Mouse (Mus musculus): ENCODE results near the gene Pxn. TPM values are rescaled to one million over a fixed set of nuclear protein-coding genes. Genes with fewer than 3 reads are reported as not detected.
"Not testable (repeated sequence)": the region's sequence is repeated elsewhere in the genome, so short reads cannot be mapped to it uniquely, and the experiment has no call there.

The Pxn gene
- polyA plus RNA-seq, 1 experiment from 2014 or later: 7.3 TPM

- no peaks in the 10 kb centered on the region for H3K36me3 ChIP-seq (ENCODE audit: control insufficient read depth, insufficient read depth, low read length)
- peaks cover 12% of the 10 kb centered on the region for H3K4me1 ChIP-seq (ENCODE audit: control insufficient read depth, insufficient read depth, low read length)
- H3K4me3 ChIP-seq (ENCODE audit: low read depth, low read length): no peak overlapping the region
- ATAC-seq (ENCODE audit: low FRiP score): no peak
- DNase-seq (ENCODE audit: low spot score, missing footprints): peak; percentile 91
- peak overlapping the region; percentile 36; the same call in 1 of the 2 replicates for H3K9ac ChIP-seq (ENCODE audit: low read length)
- no peaks in the 10 kb centered on the region for H3K9me3 ChIP-seq (ENCODE audit: control insufficient read depth, low read length)
- H3K27ac ChIP-seq (ENCODE audit: low read depth, low read length): no peak overlapping the region
- H3K27me3 ChIP-seq (ENCODE audit: control insufficient read depth, insufficient read depth, low read length): no peaks in the 10 kb centered on the region
- peak overlapping the region; percentile 43 for H3K4me2 ChIP-seq
- 6% methylated on average over 28 of the region's 28 CpGs for WGBS
These were observed 14.6 kb upstream of the Pxn start for GRCm38 (mm10) chr5:115491771-115492322.

DNA sequence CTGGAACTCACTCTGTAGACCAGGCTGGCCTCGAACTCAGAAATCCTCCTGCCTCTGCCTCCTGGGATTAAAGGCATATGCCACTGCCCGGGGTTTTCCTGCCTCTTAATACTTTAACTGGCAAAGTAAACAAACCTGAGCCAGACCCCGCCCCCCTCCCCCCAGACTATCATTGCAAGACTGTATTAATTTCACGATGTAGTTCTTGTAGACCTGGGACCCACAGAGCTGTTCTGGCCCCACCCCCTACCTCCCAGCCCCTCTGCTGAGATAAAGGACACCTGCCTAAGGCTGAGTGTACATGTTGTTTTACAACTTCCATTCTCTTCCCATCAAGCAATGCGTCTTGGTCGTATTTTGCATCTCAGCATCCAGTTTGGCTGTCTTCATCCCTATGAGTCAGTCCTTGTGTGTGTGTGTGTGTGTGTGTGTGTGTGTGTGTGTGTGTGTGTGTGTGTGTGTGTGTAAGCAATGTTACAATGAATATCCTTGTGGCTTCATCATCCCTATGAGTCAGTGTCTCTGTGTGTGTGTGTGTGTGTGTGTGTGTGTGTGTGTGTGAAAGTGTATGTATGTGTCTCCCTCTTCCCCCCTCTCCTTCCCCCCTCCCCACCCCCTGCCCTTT, 13.7 kb upstream of the Pxn start:
- Histone ChIP-seq H3K4me2 (no peak overlapping the region), H3K9me3 (ENCODE audit: control insufficient read depth, low read length) (no peaks in the 10 kb centered on the region), H3K9ac (ENCODE audit: low read length) (no peak overlapping the region), H3K4me1 (ENCODE audit: control insufficient read depth, insufficient read depth, low read length) (peaks cover 12% of the 10 kb centered on the region), H3K27me3 (ENCODE audit: control insufficient read depth, insufficient read depth, low read length) (no peaks in the 10 kb centered on the region), H3K27ac (ENCODE audit: low read depth, low read length) (no peak overlapping the region), H3K36me3 (ENCODE audit: control insufficient read depth, insufficient read depth, low read length) (no peaks in the 10 kb centered on the region), H3K4me3 (ENCODE audit: low read depth, low read length) (no peak overlapping the region)
- no peak for ATAC-seq (ENCODE audit: low FRiP score)
- WGBS: 80% methylated on average over 6 of the region's 6 CpGs
- DNase-seq (ENCODE audit: low spot score, missing footprints): no peak

DNA sequence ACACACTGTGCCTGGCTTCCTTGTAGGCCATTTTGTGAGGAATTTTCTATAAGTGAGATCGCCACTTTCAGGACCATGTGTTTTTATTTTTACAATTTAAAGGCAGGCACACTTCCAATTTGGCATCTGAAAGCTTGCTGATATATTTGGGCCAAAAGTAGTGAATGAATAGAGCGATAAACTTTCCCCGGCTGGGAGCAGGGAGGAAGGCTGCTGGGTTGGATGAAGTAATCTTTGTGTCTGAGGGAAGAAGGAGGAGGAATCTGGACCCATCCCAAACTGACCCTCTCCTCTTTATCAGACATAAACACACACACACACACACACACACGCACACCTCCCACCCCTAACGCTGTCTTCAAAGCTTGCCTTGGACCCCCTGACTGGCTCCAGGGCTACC, 13.0 kb upstream of the Pxn start:
- ATAC-seq (ENCODE audit: low FRiP score) (no peak), DNase-seq (ENCODE audit: low spot score, missing footprints) (peak; percentile 10)
- no peaks in the 10 kb centered on the region for H3K27me3 ChIP-seq (ENCODE audit: control insufficient read depth, insufficient read depth, low read length)
- H3K36me3 ChIP-seq (ENCODE audit: control insufficient read depth, insufficient read depth, low read length): no peaks in the 10 kb centered on the region
- no peak overlapping the region for H3K4me2 ChIP-seq
- no peak overlapping the region for H3K9ac ChIP-seq (ENCODE audit: low read length)
- H3K27ac ChIP-seq (ENCODE audit: low read depth, low read length): no peak overlapping the region
- peaks cover 12% of the 10 kb centered on the region for H3K4me1 ChIP-seq (ENCODE audit: control insufficient read depth, insufficient read depth, low read length)
- H3K9me3 ChIP-seq (ENCODE audit: control insufficient read depth, low read length): no peaks in the 10 kb centered on the region
- H3K4me3 ChIP-seq (ENCODE audit: low read depth, low read length): no peak overlapping the region
- 78% methylated on average over 5 of the region's 5 CpGs for WGBS

- H3K4me2 ChIP-seq; H3K27ac ChIP-seq (ENCODE audit: low read depth, low read length); H3K9me3 ChIP-seq (ENCODE audit: control insufficient read depth, low read length); H3K4me1 ChIP-seq (ENCODE audit: control insufficient read depth, insufficient read depth, low read length); H3K9ac ChIP-seq (ENCODE audit: low read length); H3K27me3 ChIP-seq (ENCODE audit: control insufficient read depth, insufficient read depth, low read length); H3K36me3 ChIP-seq (ENCODE audit: control insufficient read depth, insufficient read depth, low read length); H3K4me3 ChIP-seq (ENCODE audit: low read depth, low read length); ATAC-seq (ENCODE audit: low FRiP score): not testable (repeated sequence)
- DNase-seq (ENCODE audit: low spot score, missing footprints): peak; percentile 21
- 79% methylated on average over 3 of the region's 3 CpGs for WGBS
These were observed 10.9 kb upstream of the Pxn start for GRCm38 (mm10) chr5:115495618-115496017.

- WGBS: 70% methylated on average over 7 of the region's 7 CpGs
- H3K9me3 ChIP-seq (ENCODE audit: control insufficient read depth, low read length): no peaks in the 10 kb centered on the region
- no peak for ATAC-seq (ENCODE audit: low FRiP score)
These were observed 9.4 kb upstream of the Pxn start for GRCm38 (mm10) chr5:115497033-115497432.

DNA sequence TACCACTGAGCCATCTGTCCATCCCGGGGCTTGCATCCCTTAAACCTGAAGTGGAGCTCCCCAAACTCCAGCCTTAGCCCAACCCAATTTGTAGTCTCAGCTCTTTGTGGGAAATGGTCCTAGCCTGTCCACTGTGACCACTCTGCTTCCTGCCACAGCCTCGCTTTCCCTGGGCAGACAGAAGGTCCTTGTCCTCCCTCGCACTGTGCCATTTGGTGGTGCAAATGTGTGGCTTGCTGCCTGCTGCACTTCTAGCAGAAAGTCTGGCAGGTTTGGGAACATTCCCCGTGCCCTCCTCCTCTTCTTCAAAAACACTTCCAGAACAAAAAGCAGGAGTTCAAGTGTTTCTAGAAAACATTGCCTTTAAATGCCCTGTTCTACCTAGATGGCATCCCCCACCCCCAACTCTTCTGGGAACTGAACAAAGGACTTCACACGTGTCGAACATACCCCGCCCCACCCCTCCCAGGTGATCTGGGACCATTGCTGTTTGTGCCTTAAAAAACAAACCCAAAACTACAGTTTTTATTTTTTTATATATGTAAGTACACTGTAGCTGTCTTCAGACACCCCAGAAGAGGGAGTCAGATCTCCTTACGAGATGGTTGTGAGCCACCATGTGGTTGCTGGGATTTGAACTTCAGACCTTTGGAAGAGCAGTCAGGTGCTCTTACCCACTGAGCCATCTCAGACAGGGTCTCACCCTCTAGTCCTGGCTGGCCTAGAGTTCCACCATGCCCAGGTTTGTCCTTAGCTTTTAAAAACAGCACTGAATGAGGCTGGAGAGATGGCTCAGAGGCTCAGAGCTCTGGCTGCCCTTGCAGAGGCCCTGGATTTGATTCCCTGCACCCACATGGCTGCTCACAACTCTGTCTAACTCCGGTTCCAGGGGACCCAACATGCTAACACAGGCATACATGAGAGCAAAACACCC, 7.9 kb upstream of the Pxn start:
- no peaks in the 10 kb centered on the region for H3K9me3 ChIP-seq (ENCODE audit: control insufficient read depth, low read length)
- H3K4me2 ChIP-seq: no peak overlapping the region
- no peak overlapping the region for H3K4me3 ChIP-seq (ENCODE audit: low read depth, low read length)
- H3K27ac ChIP-seq (ENCODE audit: low read depth, low read length): no peak overlapping the region
- WGBS: 67% methylated on average over 9 of the region's 9 CpGs
- H3K4me1 ChIP-seq (ENCODE audit: control insufficient read depth, insufficient read depth, low read length): no peaks in the 10 kb centered on the region
- H3K9ac ChIP-seq (ENCODE audit: low read length): no peak overlapping the region
- no peaks in the 10 kb centered on the region for H3K27me3 ChIP-seq (ENCODE audit: control insufficient read depth, insufficient read depth, low read length)
- ATAC-seq (ENCODE audit: low FRiP score) (no peak), DNase-seq (ENCODE audit: low spot score, missing footprints) (peak; percentile 51)
- H3K36me3 ChIP-seq (ENCODE audit: control insufficient read depth, insufficient read depth, low read length): no peaks in the 10 kb centered on the region

More at GRCm38 (mm10) chr5:115497033-115497432, 9.4 kb upstream of the Pxn start:
- Histone ChIP-seq H3K9ac (ENCODE audit: low read length) (no peak overlapping the region), H3K27ac (ENCODE audit: low read depth, low read length) (no peak overlapping the region), H3K4me3 (ENCODE audit: low read depth, low read length) (no peak overlapping the region), H3K27me3 (ENCODE audit: control insufficient read depth, insufficient read depth, low read length) (no peaks in the 10 kb centered on the region), H3K4me2 (no peak overlapping the region), H3K36me3 (ENCODE audit: control insufficient read depth, insufficient read depth, low read length) (no peaks in the 10 kb centered on the region), H3K4me1 (ENCODE audit: control insufficient read depth, insufficient read depth, low read length) (peaks cover 2% of the 10 kb centered on the region)
- peak; percentile 53 for DNase-seq (ENCODE audit: low spot score, missing footprints)

DNA sequence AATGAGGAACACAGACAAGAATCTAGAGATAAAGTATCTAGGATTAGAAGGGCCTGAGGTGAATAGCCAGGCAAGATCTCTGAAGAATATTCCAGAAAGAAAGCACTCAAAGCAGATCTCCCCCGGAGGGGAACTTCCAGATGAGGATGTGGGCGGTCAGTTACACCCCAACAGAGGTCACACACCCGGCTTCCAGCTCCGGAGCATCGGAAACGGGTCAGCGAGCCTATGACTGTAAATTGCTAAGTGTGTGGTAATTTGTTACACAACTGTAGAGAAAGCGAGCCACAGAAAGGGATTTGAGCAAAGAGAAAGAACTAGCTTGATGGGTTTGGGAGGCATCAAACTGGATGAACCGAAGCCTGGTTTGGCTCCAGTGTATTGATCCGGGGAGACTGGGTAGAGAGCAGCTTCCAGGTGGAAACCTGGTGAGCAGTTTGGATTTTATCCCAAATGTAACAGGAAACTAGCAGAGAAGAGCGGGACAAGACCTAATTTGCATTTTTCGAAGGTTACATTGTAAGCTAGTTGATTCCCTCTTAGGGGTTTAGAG, 6.0 kb upstream of the Pxn start:
- no peak for ATAC-seq (ENCODE audit: low FRiP score)
- Histone ChIP-seq H3K9ac (ENCODE audit: low read length) (no peak overlapping the region), H3K27ac (ENCODE audit: low read depth, low read length) (no peak overlapping the region), H3K4me3 (ENCODE audit: low read depth, low read length) (no peak overlapping the region), H3K4me1 (ENCODE audit: control insufficient read depth, insufficient read depth, low read length) (no peaks in the 10 kb centered on the region), H3K36me3 (ENCODE audit: control insufficient read depth, insufficient read depth, low read length) (no peaks in the 10 kb centered on the region), H3K4me2 (no peak overlapping the region), H3K9me3 (ENCODE audit: control insufficient read depth, low read length) (no peaks in the 10 kb centered on the region), H3K27me3 (ENCODE audit: control insufficient read depth, insufficient read depth, low read length) (no peaks in the 10 kb centered on the region)
- DNase-seq (ENCODE audit: low spot score, missing footprints): peak; percentile 62
- WGBS: 85% methylated on average over 12 of the region's 12 CpGs

GRCm38 (mm10) chr5:115503035-115503434, 3.4 kb upstream of the Pxn start:
- H3K4me3 ChIP-seq (ENCODE audit: low read depth, low read length): no peak overlapping the region
- no peak overlapping the region for H3K27ac ChIP-seq (ENCODE audit: low read depth, low read length)
- WGBS: 74% methylated on average over 12 of the region's 12 CpGs
- peaks cover 10% of the 10 kb centered on the region for H3K4me1 ChIP-seq (ENCODE audit: control insufficient read depth, insufficient read depth, low read length)
- DNase-seq (ENCODE audit: low spot score, missing footprints) (no peak), ATAC-seq (ENCODE audit: low FRiP score) (no peak)
- no peaks in the 10 kb centered on the region for H3K9me3 ChIP-seq (ENCODE audit: control insufficient read depth, low read length)
- H3K27me3 ChIP-seq (ENCODE audit: control insufficient read depth, insufficient read depth, low read length): no peaks in the 10 kb centered on the region
- H3K36me3 ChIP-seq (ENCODE audit: control insufficient read depth, insufficient read depth, low read length): no peaks in the 10 kb centered on the region
- H3K9ac ChIP-seq (ENCODE audit: low read length): no peak overlapping the region
- no peak overlapping the region for H3K4me2 ChIP-seq

- not testable (repeated sequence) for H3K9me3 ChIP-seq (ENCODE audit: control insufficient read depth, low read length); H3K27ac ChIP-seq (ENCODE audit: low read depth, low read length); H3K4me3 ChIP-seq (ENCODE audit: low read depth, low read length); H3K36me3 ChIP-seq (ENCODE audit: control insufficient read depth, insufficient read depth, low read length); ATAC-seq (ENCODE audit: low FRiP score); H3K9ac ChIP-seq (ENCODE audit: low read length); H3K27me3 ChIP-seq (ENCODE audit: control insufficient read depth, insufficient read depth, low read length); H3K4me2 ChIP-seq
- WGBS: 75% methylated on average over 4 of the region's 4 CpGs
- peaks cover 26% of the 10 kb centered on the region for H3K4me1 ChIP-seq (ENCODE audit: control insufficient read depth, insufficient read depth, low read length)
- peak; percentile 31 for DNase-seq (ENCODE audit: low spot score, missing footprints)
These were observed 859 bp upstream of the Pxn start for GRCm38 (mm10) chr5:115505617-115506016.
